Mouse (Mus musculus) hindbrain, embryonic 16.5 days (tissue): ENCODE measurements at regions not wholly inside any gene's neighbourhood (a gene's known extent, or its start where the extent isn't known, plus 50 kb on each side); places are given as distances from the start of the nearest gene placed in this dataset.
A peak's percentile ranks its signal among the peaks of the same experiment; 100 is the strongest.

Experiments
- ATAC-seq: fragments of 200-750 bp; cut with Nextera tagmentation; 2 replicates; pipeline ENCODE4 v1.8.0; 2017; ENCODE audit warnings: moderate TSS enrichment, moderate library complexity
- H3K27ac ChIP-seq: fragments of 300-500 bp; sonication (generic); 2 replicates; pipeline ENCODE4 v1.5.1; 2014; ENCODE audit warnings: low read depth, mild to moderate bottlenecking, control low read depth, low read length, moderate library complexity
- H3K27me3 ChIP-seq: fragments of 300-500 bp; sonication (generic); replicated peaks from 2 replicates; pipeline ENCODE4 v1.6.1; 2014; ENCODE audit warnings: low read length; ENCODE audit not compliant: control insufficient read depth, insufficient read depth
- H3K36me3 ChIP-seq: fragments of 300-500 bp; sonication (generic); 2 replicates; pipeline ENCODE4 v1.6.1; 2014; ENCODE audit warnings: mild to moderate bottlenecking, low read length, moderate library complexity, mixed read lengths; ENCODE audit not compliant: control insufficient read depth, insufficient read depth
- H3K4me1 ChIP-seq: fragments of 300-500 bp; sonication (generic); 2 replicates; pipeline ENCODE4 v1.6.1; 2014; ENCODE audit warnings: low read depth, low read length; ENCODE audit not compliant: control insufficient read depth, insufficient read depth
- H3K4me2 ChIP-seq: fragments of 300-500 bp; sonication (generic); 2 replicates; pipeline ENCODE4 v1.6.1; 2014; ENCODE audit warnings: mild to moderate bottlenecking, low read length, control low read depth, moderate library complexity
- H3K4me3 ChIP-seq: fragments of 300-500 bp; sonication (generic); 2 replicates; pipeline ENCODE4 v1.5.1; 2014; ENCODE audit warnings: mild to moderate bottlenecking, low read length, control low read depth, moderate library complexity
- H3K9ac ChIP-seq: fragments of 300-500 bp; sonication (generic); 2 replicates; pipeline ENCODE4 v1.6.1; 2014; ENCODE audit warnings: low read depth, mild to moderate bottlenecking, control low read depth, low read length, moderate library complexity
- H3K9me3 ChIP-seq: fragments of 300-500 bp; sonication (generic); 2 replicates; pipeline ENCODE4 v1.6.1; 2014; ENCODE audit warnings: mild to moderate bottlenecking, low read length, moderate library complexity; ENCODE audit not compliant: control insufficient read depth
- WGBS: fragments of 180-500 bp; shearing (Covaris S2); extraction: QIAGEN DNeasy Blood & Tissue Kit; methylation state at CpG from one replicate; pipeline ENCODE4 v1.1.7; 2014; 5-methylcytosine and 5-hydroxymethylcytosine counted together

DNA sequence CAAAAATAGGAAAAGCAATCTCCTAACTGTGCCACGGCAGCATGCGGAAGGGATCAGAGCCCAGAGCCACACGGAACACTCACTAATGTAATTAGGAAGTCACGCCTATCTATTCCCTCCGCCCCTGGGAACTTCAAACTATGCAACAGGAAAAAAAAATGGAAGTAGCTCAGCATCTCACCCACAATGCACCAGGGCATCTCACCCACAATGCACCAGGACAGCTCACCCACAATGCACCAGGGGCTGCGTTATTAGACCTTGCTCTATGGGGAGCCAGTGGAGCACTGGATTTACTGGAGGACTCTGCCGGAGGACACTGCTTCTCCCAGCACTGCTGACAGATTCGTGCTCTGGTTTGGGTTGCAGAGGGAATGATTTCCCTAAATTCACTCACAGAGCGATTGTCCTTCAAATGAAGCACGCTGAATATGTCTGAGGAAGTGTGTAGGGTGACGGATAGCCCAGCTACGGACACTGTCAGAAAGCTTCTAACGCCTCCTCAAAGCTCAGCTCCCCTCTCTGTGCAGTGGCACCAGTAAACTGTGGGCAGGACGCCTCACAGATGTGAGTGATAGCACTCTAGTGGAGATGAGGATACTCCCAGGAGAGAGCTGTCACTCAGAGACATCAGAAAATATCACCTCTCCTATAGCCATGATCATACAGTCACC lies 51.8 kb upstream of the Mbnl2 start:
- Histone ChIP-seq H3K36me3 (no peaks in the 10 kb centered on the region), H3K27me3 (no peaks in the 10 kb centered on the region), H3K4me2 (no peak overlapping the region), H3K4me3 (no peak overlapping the region), H3K9me3 (0 out of 2 replicates have a peak, but pooled peaks cover 4% of the 10 kb centered on the region), H3K9ac (no peak overlapping the region), H3K4me1 (peaks cover 7% of the 10 kb centered on the region), H3K27ac (no peak overlapping the region)
- peak; percentile 43; the same call in 1 of the 2 replicates for ATAC-seq
- 65% methylated on average over 14 of the region's 14 CpGs for WGBS

DNA sequence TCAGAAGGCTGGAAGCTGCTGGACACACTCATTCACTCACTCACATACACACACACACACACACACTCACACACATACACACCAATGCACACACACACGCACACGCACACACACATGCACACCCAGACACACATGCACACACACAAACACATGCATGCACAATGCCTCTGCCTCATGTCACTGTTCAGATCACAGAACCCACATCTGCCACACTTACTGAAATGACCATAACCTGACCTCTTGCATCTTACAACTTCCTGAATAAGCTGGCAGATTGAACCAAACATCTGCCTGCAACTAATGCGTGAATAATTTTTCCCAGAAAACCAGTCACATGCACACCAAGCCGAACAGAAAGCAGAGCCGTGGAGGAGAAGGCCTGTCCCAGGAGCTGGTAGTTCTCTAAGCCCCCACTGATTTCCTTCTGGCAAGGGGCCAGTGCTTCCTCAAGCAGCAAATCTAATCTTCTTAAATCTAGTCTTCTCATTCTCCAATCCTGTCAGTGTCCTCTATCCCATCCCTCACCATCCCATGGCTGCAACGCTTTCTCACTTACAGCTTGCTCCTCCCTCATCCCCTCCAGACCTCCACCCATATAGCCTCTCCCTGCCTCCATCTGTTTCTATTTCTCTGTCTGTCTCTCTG lies 51.1 kb upstream of the Mbnl2 start:
- WGBS = 48% methylated on average over 6 of the region's 6 CpGs
- Histone ChIP-seq H3K4me1 (peaks cover 7% of the 10 kb centered on the region), H3K4me3 (no peak overlapping the region), H3K27ac (0 out of 2 replicates have a peak overlapping the region, but pooled peaks have one; percentile 31), H3K9ac (no peak overlapping the region), H3K36me3 (no peaks in the 10 kb centered on the region), H3K9me3 (0 out of 2 replicates have a peak, but pooled peaks cover 4% of the 10 kb centered on the region), H3K27me3 (no peaks in the 10 kb centered on the region), H3K4me2 (no peak overlapping the region)
- peak; percentile 82 for ATAC-seq

DNA sequence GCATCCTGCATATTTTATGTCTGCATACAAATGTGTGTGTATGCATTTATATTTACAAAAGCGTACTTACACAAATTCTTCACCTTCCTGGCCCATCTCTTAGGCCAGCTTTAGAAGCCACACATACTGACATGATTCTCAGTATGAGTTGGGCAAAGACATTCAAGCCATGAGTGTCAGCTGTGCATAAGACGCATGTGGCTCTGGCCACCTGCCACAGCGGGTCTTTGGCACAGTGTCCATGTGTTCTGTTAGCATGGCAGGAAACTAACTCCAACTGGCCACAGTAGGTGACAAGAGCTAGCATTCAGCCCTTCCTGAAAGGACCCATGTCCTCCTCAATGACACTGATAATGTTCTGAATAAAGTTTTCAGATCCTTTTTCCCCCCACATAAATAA lies 49.8 kb upstream of the Mbnl2 start:
- Histone ChIP-seq H3K9ac (no peak overlapping the region), H3K36me3 (no peaks in the 10 kb centered on the region), H3K4me1 (peaks cover 7% of the 10 kb centered on the region), H3K27me3 (no peaks in the 10 kb centered on the region), H3K4me3 (no peak overlapping the region), H3K4me2 (no peak overlapping the region), H3K9me3 (0 out of 2 replicates have a peak, but pooled peaks cover 4% of the 10 kb centered on the region), H3K27ac (no peak overlapping the region)
- peak; percentile 80 for ATAC-seq
- 67% methylated on average over 3 of the region's 3 CpGs for WGBS
